Mouse (Mus musculus) stomach, embryonic 14.5 days (tissue): ENCODE measurements around the gene Ntm. TPM values are rescaled to one million over a fixed set of nuclear protein-coding genes. Genes with fewer than 3 reads are reported as not detected.

Source experiments
- ATAC-seq: fragments of 200-750 bp; cut with Nextera tagmentation; 2 replicates; pipeline ENCODE4 v1.8.0; 2017; ENCODE audit warnings: low read depth, moderate TSS enrichment; ENCODE audit not compliant: insufficient number of reproducible peaks, insufficient read depth, low FRiP score
- H3K27ac ChIP-seq: fragments of 300-500 bp; sonication (generic); 2 replicates; pipeline ENCODE4 v1.5.1; 2014; ENCODE audit warnings: mild to moderate bottlenecking, low read length, moderate library complexity, mixed read lengths
- H3K27me3 ChIP-seq: fragments of 300-500 bp; sonication (generic); 2 replicates; pipeline ENCODE4 v1.6.1; 2014; ENCODE audit warnings: low read length, control low read depth, mixed read lengths; ENCODE audit not compliant: control insufficient read depth, insufficient read depth
- H3K36me3 ChIP-seq: fragments of 300-500 bp; sonication (generic); 2 replicates; pipeline ENCODE4 v1.6.1; 2014; ENCODE audit warnings: mild to moderate bottlenecking, control low read depth, low read length, moderate library complexity, mixed read lengths; ENCODE audit not compliant: control insufficient read depth, insufficient read depth
- H3K4me1 ChIP-seq: fragments of 300-500 bp; sonication (generic); 2 replicates; pipeline ENCODE4 v1.6.1; 2014; ENCODE audit warnings: low read length, control low read depth, mixed read lengths; ENCODE audit not compliant: control insufficient read depth, insufficient read depth
- H3K4me2 ChIP-seq: fragments of 300-500 bp; sonication (generic); replicated peaks from 2 replicates; pipeline ENCODE4 v1.6.1; 2014; ENCODE audit warnings: low read depth, low read length, control low read depth
- H3K4me3 ChIP-seq: fragments of 300-500 bp; sonication (generic); 2 replicates; pipeline ENCODE4 v1.5.1; 2014; ENCODE audit warnings: low read depth, low read length, control low read depth
- H3K9ac ChIP-seq: fragments of 300-500 bp; sonication (generic); replicated peaks from 2 replicates; pipeline ENCODE4 v1.6.1; 2014; ENCODE audit warnings: low read depth, mild to moderate bottlenecking, control low read depth, low read length, moderate library complexity, mixed read lengths
- H3K9me3 ChIP-seq: fragments of 300-500 bp; sonication (generic); 2 replicates; pipeline ENCODE4 v1.6.1; 2016; ENCODE audit warnings: low read depth, low read length, control low read depth; ENCODE audit not compliant: control insufficient read depth
- WGBS: fragments of 180-500 bp; shearing (Covaris S2); extraction: QIAGEN DNeasy Blood & Tissue Kit; methylation state at CpG from one replicate; pipeline ENCODE4 v1.1.7; 2014; 5-methylcytosine and 5-hydroxymethylcytosine counted together
- polyA plus RNA-seq: library from polyadenylated mRNA; unstranded; fragments of >200 nt; fragmentation: Nextera tagmentation; extraction: Ambion mirVana; gene quantifications from 2 replicates; pipeline ENCODE4 v1.2.1, GENCODE M21; 2014

Ntm gene
- polyA plus RNA-seq, 1 experiment from 2014 or later = 19.7 TPM

GRCm38 (mm10) chr9:29202196-29202595, 760.7 kb downstream of the Ntm start:
- H3K27ac ChIP-seq = no peak overlapping the region
- no peak overlapping the region for H3K4me3 ChIP-seq
- H3K27me3 ChIP-seq = no peaks in the 10 kb centered on the region
- no peak overlapping the region for H3K4me2 ChIP-seq
- H3K36me3 ChIP-seq = no peaks in the 10 kb centered on the region
- H3K9ac ChIP-seq = no peak overlapping the region
- ATAC-seq = no peak
- 67% methylated on average over 2 of the region's 2 CpGs for WGBS
- no peaks in the 10 kb centered on the region for H3K9me3 ChIP-seq
- 0 out of 2 replicates have a peak, but pooled peaks cover 3% of the 10 kb centered on the region for H3K4me1 ChIP-seq

DNA sequence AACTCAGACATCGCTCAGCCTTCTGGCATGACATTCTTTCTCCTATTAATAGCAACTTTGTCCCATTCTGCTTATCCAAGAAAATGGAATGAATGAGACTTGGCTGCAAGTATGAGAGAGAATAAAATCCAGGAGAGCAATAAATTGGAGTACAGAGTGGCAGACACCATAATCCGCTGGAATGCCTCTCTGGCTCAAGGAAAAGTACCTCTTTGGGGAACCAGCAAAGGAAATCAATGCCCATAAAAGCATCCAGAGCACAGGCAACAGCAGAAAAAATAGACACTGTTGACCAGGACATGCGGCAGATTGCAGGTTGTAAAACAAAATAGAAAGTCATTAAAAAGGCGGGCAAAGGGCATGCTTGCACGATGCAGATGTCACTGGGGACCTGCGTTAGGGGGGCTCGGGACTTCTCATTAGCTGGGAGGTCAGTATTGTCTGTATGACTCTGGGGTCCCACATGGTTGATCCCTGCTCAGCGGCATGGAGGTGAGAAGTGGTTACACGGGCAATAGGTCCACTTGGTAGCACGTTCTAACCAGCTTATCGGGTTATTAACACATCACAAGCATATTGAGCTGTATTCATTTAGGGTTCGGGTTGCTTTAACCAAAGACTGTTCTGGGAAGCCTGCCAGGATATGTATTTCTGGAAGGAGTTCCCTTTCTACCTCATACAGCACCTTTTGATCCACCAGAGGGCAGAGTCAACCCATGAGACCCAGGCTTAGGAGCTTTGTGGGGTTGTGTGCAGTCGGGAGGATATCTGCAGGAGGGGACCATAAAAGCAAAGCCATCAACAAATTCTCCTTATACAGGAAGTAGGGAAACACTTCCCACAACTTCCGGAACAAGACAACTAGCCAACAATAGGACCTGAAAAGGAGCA, 761.5 kb downstream of the Ntm start:
- Histone ChIP-seq H3K36me3 (no peaks in the 10 kb centered on the region), H3K4me2 (no peak overlapping the region), H3K9me3 (no peaks in the 10 kb centered on the region), H3K27me3 (no peaks in the 10 kb centered on the region), H3K9ac (no peak overlapping the region), H3K4me1 (0 out of 2 replicates have a peak, but pooled peaks cover 3% of the 10 kb centered on the region), H3K4me3 (no peak overlapping the region), H3K27ac (no peak overlapping the region)
- 0 out of 2 replicates have a peak, but pooled peaks have one; percentile 18 for ATAC-seq
- 54% methylated on average over 14 of the region's 14 CpGs for WGBS

GRCm38 (mm10) chr9:29197046-29197445, 765.9 kb downstream of the Ntm start:
- no peaks in the 10 kb centered on the region for H3K27me3 ChIP-seq
- WGBS = 78% methylated on average over 3 of the region's 3 CpGs
- H3K36me3 ChIP-seq = no peaks in the 10 kb centered on the region

DNA sequence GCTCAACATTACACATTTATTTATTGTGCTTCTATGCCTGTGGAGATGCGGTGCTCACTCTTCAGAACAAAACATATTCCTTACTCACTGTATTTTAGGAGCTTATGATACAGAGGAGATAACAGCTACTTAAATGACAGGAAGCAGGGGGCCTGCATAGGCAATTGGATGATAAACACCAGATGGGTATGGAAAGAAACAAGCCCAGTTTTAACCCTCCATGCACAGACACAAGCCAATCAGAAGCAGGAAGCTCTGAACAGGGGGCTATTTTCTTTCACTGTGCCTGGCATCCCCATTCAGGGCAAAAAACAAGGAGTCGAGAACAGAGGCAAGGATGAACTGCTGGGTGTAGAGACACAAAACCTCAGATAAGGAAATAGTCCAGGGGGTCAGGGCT, 768.7 kb downstream of the Ntm start:
- no peak overlapping the region for H3K9ac ChIP-seq

More at GRCm38 (mm10) chr9:29197046-29197445, 765.9 kb downstream of the Ntm start:
- ATAC-seq = no peak
- no peak overlapping the region for H3K4me3 ChIP-seq
- no peak overlapping the region for H3K9ac ChIP-seq
- no peak overlapping the region for H3K4me2 ChIP-seq
- no peak overlapping the region for H3K27ac ChIP-seq
- H3K4me1 ChIP-seq = no peaks in the 10 kb centered on the region
- H3K9me3 ChIP-seq = no peaks in the 10 kb centered on the region

GRCm38 (mm10) chr9:29183011-29183410, 779.9 kb downstream of the Ntm start:
- Histone ChIP-seq H3K9ac (no peak overlapping the region), H3K36me3 (no peaks in the 10 kb centered on the region), H3K4me1 (no peaks in the 10 kb centered on the region), H3K27ac (no peak overlapping the region), H3K4me2 (no peak overlapping the region), H3K9me3 (no peaks in the 10 kb centered on the region), H3K27me3 (no peaks in the 10 kb centered on the region), H3K4me3 (no peak overlapping the region)
- no peak for ATAC-seq
- WGBS = 74% methylated on average over 5 of the region's 5 CpGs

More for the DNA sequence above, 768.7 kb downstream of the Ntm start:
- Histone ChIP-seq H3K36me3 (no peaks in the 10 kb centered on the region), H3K27ac (no peak overlapping the region), H3K9me3 (no peaks in the 10 kb centered on the region), H3K27me3 (no peaks in the 10 kb centered on the region), H3K4me1 (no peaks in the 10 kb centered on the region), H3K4me3 (no peak overlapping the region), H3K4me2 (no peak overlapping the region)
- WGBS = 59% methylated on average over 2 of the region's 2 CpGs
- no peak for ATAC-seq

- no peaks in the 10 kb centered on the region for H3K4me1 ChIP-seq
- WGBS = 68% methylated on average over 2 of the region's 2 CpGs
- H3K9me3 ChIP-seq = no peaks in the 10 kb centered on the region
- no peak overlapping the region for H3K4me3 ChIP-seq
- H3K27me3 ChIP-seq = no peaks in the 10 kb centered on the region
- no peak overlapping the region for H3K9ac ChIP-seq
- H3K4me2 ChIP-seq = no peak overlapping the region
- no peaks in the 10 kb centered on the region for H3K36me3 ChIP-seq
- no peak overlapping the region for H3K27ac ChIP-seq
- 0 out of 2 replicates have a peak, but pooled peaks have one; percentile 53 for ATAC-seq
These were observed 781.3 kb downstream of the Ntm start for GRCm38 (mm10) chr9:29181661-29182060.

GRCm38 (mm10) chr9:29165731-29166130, 797.2 kb downstream of the Ntm start:
- Histone ChIP-seq H3K36me3 (no peaks in the 10 kb centered on the region), H3K9me3 (no peaks in the 10 kb centered on the region), H3K27me3 (no peaks in the 10 kb centered on the region), H3K4me1 (no peaks in the 10 kb centered on the region), H3K27ac (no peak overlapping the region), H3K4me2 (no peak overlapping the region), H3K4me3 (no peak overlapping the region), H3K9ac (no peak overlapping the region)
- 67% methylated on average over 2 of the region's 2 CpGs for WGBS
- ATAC-seq = no peak

- Histone ChIP-seq H3K4me3 (no peak overlapping the region), H3K9me3 (no peaks in the 10 kb centered on the region), H3K9ac (no peak overlapping the region), H3K27ac (no peak overlapping the region), H3K27me3 (no peaks in the 10 kb centered on the region), H3K4me1 (no peaks in the 10 kb centered on the region), H3K4me2 (no peak overlapping the region), H3K36me3 (no peaks in the 10 kb centered on the region)
- ATAC-seq = no peak
- 32% methylated on average over 7 of the region's 7 CpGs for WGBS
These were observed 801.8 kb downstream of the Ntm start for GRCm38 (mm10) chr9:29161059-29161642.
